Mouse (Mus musculus) forebrain, embryonic 10.5 days (tissue): ENCODE measurements at regions not wholly inside any gene's neighbourhood (a gene's known extent, or its start where the extent isn't known, plus 50 kb on each side); places are given as distances from the start of the nearest gene placed in this dataset.
A peak's percentile ranks its signal among the peaks of the same experiment; 100 is the strongest.

Experiments
- DNase-seq: peaks from one replicate; pipeline ENCODE4 v3.0.0-alpha.2; 2017; ENCODE audit warnings: low spot score; ENCODE audit errors: extremely low spot score
- H3K27ac ChIP-seq: fragments of 300-500 bp; sonication (generic); 2 replicates; pipeline ENCODE4 v1.5.1; 2016; ENCODE audit warnings: mild to moderate bottlenecking
- H3K27me3 ChIP-seq: fragments of 300-500 bp; sonication (generic); 2 replicates; pipeline ENCODE4 v1.6.1; 2016; ENCODE audit warnings: mild to moderate bottlenecking; ENCODE audit not compliant: poor library complexity, severe bottlenecking
- H3K36me3 ChIP-seq: fragments of 300-500 bp; sonication (generic); replicated peaks from 2 replicates; pipeline ENCODE4 v1.6.1; 2016; ENCODE audit warnings: mild to moderate bottlenecking, moderate library complexity
- H3K4me1 ChIP-seq: fragments of 300-500 bp; sonication (generic); 2 replicates; pipeline ENCODE4 v1.6.1; 2016
- H3K4me3 ChIP-seq: fragments of 300-500 bp; sonication (generic); 2 replicates; pipeline ENCODE4 v1.5.1; 2016; ENCODE audit warnings: mild to moderate bottlenecking, moderate library complexity
- H3K9me3 ChIP-seq: fragments of 300-500 bp; sonication (generic); 2 replicates; pipeline ENCODE4 v1.6.1; 2016; ENCODE audit warnings: mild to moderate bottlenecking, moderate library complexity
- WGBS: fragments of 180-500 bp; shearing (Covaris S2); methylation state at CpG from one replicate; pipeline ENCODE4 v1.1.7; 2016; 5-methylcytosine and 5-hydroxymethylcytosine counted together

DNA sequence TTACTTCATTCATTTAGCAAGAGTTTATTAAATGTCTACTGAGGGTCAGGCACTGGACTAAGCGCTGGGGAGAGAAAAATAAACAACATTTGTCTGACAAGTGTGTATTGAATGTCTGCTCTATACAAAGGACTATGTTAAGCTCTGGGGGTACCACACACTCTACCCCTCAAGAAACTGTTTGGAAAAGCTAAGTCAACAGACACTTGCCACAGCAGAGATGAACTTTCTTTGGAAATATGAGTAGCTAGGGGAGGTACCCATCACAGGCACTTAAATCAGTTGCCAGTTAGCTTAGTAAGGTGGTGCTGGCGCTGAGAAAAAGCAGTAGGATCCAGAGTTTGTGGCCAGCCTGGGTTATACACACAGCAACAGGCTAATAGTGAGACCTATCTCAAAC lies 86.7 kb upstream of the Jun start:
- WGBS: 83% methylated on average over 2 of the region's 2 CpGs
- H3K27me3 ChIP-seq: peaks cover 29% of the 10 kb centered on the region
- peaks cover 52% of the 10 kb centered on the region for H3K4me1 ChIP-seq
- H3K9me3 ChIP-seq: no peaks in the 10 kb centered on the region
- H3K4me3 ChIP-seq: no peak overlapping the region
- peak overlapping the region; percentile 76; the same call in 1 of the 2 replicates for H3K27ac ChIP-seq
- DNase-seq: no peak
- H3K36me3 ChIP-seq: no peaks in the 10 kb centered on the region

DNA sequence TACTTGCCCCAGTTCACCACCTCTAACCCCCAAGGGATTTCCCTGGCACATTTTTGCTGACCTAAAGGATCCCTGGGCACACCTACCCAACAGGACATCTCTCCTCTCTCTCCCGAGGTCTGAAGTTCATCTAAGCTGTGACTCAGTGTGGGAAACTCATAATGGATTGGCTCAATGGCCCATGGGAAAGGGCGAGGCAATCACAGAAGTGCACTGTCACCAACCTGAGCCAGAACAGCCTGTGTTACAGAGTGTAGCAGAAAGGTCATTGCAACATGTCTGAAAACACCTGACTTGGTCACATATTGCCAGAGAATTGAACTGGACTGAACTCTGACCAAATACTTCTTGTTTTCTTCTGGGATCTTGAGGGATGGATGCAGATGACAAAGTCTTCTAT lies 89.2 kb upstream of the Jun start:
- peaks cover 26% of the 10 kb centered on the region for H3K4me1 ChIP-seq
- H3K27ac ChIP-seq: no peak overlapping the region
- no peaks in the 10 kb centered on the region for H3K36me3 ChIP-seq
- H3K9me3 ChIP-seq: no peaks in the 10 kb centered on the region
- no peak for DNase-seq
- peaks cover 8% of the 10 kb centered on the region for H3K27me3 ChIP-seq
- H3K4me3 ChIP-seq: no peak overlapping the region
- 79% methylated on average over 2 of the region's 2 CpGs for WGBS

DNA sequence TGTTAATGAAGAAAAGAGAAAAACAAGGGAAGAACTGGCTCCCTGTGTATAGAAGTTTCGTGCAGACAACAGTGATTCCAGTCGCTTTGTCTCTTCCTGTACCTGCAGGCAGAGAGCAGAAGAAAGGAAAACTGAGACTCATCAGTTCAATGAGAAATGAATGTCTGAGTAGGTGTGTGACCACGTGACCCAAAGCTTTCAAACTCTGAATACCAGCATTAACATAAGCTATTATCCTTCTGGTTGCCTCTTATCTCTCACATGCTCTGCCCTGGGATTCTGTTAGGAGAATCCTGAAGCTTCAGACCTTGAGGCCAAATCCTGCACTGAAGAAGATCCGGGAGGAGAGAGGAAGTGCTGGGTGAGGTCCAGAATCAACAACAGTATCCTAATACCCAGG lies 91.1 kb upstream of the Jun start:
- Histone ChIP-seq H3K27me3 (no peaks in the 10 kb centered on the region), H3K36me3 (no peaks in the 10 kb centered on the region), H3K4me1 (peaks cover 8% of the 10 kb centered on the region), H3K9me3 (no peaks in the 10 kb centered on the region), H3K27ac (no peak overlapping the region), H3K4me3 (no peak overlapping the region)
- no peak for DNase-seq
- 87% methylated on average over 4 of the region's 4 CpGs for WGBS

- H3K27ac ChIP-seq: no peak overlapping the region
- H3K27me3 ChIP-seq: no peaks in the 10 kb centered on the region
- WGBS: 95% methylated on average over 5 of the region's 5 CpGs
- no peaks in the 10 kb centered on the region for H3K9me3 ChIP-seq
- H3K4me3 ChIP-seq: no peak overlapping the region
- H3K4me1 ChIP-seq: peaks cover 2% of the 10 kb centered on the region; the same call in 1 of the 2 replicates
- H3K36me3 ChIP-seq: no peaks in the 10 kb centered on the region
- DNase-seq: no peak
Observed at GRCm38 (mm10) chr4:95143668-95144067, 91.6 kb upstream of the Jun start.

DNA sequence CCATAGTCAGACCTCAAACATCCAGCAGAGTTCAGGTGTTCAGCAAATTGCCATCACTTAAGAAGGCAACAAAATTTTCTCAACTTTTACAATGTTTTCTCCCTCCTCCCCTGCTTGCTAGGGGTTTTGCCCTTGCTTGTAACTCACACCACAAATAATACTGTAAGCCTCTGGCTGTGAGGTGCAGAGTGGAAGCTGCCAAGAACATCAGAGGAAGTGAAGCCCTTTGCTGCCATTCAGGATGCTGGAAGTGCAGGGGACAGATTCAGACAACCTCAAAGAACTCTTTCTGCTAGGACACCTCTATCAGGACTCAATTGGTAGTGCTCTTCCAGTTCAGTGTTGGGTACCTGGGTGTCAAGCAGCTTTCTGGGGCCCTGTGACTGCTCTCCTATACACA lies 92.4 kb upstream of the Jun start:
- Histone ChIP-seq H3K27me3 (no peaks in the 10 kb centered on the region), H3K4me3 (no peak overlapping the region)
- DNase-seq: no peak

GRCm38 (mm10) chr4:95146268-95146667 lies 94.2 kb upstream of the Jun start:
- Histone ChIP-seq H3K9me3 (no peaks in the 10 kb centered on the region), H3K27ac (no peak overlapping the region), H3K4me1 (no peaks in the 10 kb centered on the region), H3K27me3 (no peaks in the 10 kb centered on the region), H3K4me3 (no peak overlapping the region), H3K36me3 (no peaks in the 10 kb centered on the region)
- no peak for DNase-seq
- 91% methylated on average over 5 of the region's 5 CpGs for WGBS

More for the DNA sequence above, 92.4 kb upstream of the Jun start:
- H3K9me3 ChIP-seq: no peaks in the 10 kb centered on the region
- no peak overlapping the region for H3K27ac ChIP-seq
- H3K4me1 ChIP-seq: no peaks in the 10 kb centered on the region
- no peaks in the 10 kb centered on the region for H3K36me3 ChIP-seq

- no peak overlapping the region for H3K27ac ChIP-seq
- no peaks in the 10 kb centered on the region for H3K27me3 ChIP-seq
- DNase-seq: no peak
- H3K9me3 ChIP-seq: no peaks in the 10 kb centered on the region
- no peaks in the 10 kb centered on the region for H3K36me3 ChIP-seq
- no peak overlapping the region for H3K4me3 ChIP-seq
- 94% methylated on average over 1 of the region's 1 CpGs for WGBS
- peaks cover 6% of the 10 kb centered on the region for H3K4me1 ChIP-seq
Observed at GRCm38 (mm10) chr4:95148665-95149064, 96.6 kb upstream of the Jun start.

DNA sequence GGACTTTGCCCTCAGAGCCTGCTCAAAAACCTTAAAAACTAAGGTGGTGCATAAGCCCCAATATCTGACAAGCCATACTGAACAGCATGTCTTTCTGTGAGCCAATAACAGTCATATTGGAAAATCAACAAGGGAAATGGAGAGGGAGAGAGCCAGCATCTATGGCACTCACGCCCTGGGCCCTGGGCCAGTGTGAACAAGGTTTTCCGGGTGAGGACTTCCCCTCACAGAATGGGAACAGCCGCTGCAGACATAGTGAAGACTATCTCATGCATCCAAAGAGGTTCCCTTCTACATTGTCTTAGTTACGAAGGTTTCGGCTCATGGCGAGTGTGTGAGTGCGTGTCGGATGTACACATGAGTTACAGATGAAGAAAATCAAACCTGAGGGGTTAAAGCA lies 99.7 kb upstream of the Jun start:
- no peak for DNase-seq
- Histone ChIP-seq H3K36me3 (no peaks in the 10 kb centered on the region), H3K9me3 (no peaks in the 10 kb centered on the region), H3K27ac (no peak overlapping the region), H3K4me3 (no peak overlapping the region), H3K4me1 (peaks cover 19% of the 10 kb centered on the region), H3K27me3 (no peaks in the 10 kb centered on the region)
- WGBS: 93% methylated on average over 8 of the region's 8 CpGs

DNA sequence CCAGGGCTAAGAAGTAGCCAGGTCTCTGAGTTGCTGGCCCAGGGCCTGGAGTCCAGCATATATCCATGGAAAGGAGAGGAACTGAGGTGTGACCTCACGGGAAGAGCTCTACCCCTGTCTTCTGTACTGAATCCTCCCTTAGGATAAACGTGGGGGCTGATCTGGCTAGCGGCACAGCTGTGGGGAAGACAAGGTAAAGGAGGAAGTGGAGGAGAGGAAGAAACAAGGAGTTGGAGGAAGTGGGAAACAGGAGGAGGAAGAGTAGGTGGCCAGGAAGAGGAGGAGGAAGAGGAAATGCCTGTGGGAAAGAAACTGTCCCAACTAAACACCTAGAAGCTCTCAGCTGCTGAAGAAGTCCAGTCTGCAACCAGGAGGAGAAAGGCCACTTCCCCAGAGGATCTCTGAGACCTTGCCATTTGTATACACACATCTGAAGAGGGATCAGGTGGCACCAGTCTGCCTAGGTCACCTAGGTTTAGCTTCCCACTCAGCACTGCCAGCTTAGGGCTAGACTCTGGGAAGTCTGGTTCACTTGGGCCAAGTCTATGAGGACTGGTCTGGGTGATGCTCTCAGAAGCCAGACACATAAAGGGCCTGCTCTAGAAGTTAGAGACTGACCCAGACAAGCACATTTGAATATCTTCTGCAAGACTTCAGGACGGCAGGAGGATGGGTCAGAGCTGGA lies 100.6 kb upstream of the Jun start:
- WGBS: 84% methylated on average over 4 of the region's 4 CpGs
- no peaks in the 10 kb centered on the region for H3K9me3 ChIP-seq
- H3K27me3 ChIP-seq: no peaks in the 10 kb centered on the region
- H3K4me3 ChIP-seq: no peak overlapping the region
- H3K4me1 ChIP-seq: peaks cover 28% of the 10 kb centered on the region
- no peak overlapping the region; the same call in 1 of the 2 replicates for H3K27ac ChIP-seq
- H3K36me3 ChIP-seq: no peaks in the 10 kb centered on the region
- DNase-seq: no peak

DNA sequence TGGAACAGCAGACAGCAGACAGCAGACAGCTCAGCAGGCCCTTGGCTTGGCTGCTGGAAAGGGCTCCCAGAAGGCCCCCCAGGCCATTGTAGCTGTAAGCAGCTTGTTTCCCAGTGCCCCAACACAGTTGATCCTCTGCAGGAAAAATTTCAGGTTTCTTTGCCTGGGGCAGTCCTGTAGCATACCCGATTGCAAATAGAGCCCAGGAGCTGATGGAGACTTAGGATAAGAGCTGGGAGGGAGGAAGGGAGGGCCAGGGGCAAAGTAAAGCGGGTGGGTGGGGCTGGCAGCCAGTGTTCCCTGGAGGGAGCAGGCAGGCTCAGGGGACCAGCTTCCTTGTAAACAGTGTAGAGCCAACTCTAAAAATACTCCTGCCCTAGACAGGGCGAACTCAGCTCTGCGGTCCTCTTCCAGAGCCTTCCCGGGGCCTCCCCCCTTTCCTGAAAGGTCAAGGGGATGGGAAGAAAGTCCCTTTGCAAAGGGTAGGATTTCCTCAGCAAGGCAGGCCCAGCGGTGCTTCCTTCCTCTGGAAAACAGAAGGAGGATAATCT lies 101.8 kb upstream of the Jun start:
- Histone ChIP-seq H3K36me3 (no peaks in the 10 kb centered on the region), H3K27ac (peak overlapping the region; percentile 79), H3K27me3 (no peaks in the 10 kb centered on the region), H3K9me3 (no peaks in the 10 kb centered on the region), H3K4me1 (peaks cover 29% of the 10 kb centered on the region), H3K4me3 (no peak overlapping the region)
- 17% methylated on average over 6 of the region's 6 CpGs for WGBS
- peak; percentile 42 for DNase-seq

- Histone ChIP-seq H3K27me3 (no peaks in the 10 kb centered on the region), H3K4me1 (peaks cover 29% of the 10 kb centered on the region), H3K27ac (peak overlapping the region; percentile 79), H3K4me3 (no peak overlapping the region), H3K36me3 (no peaks in the 10 kb centered on the region), H3K9me3 (no peaks in the 10 kb centered on the region)
- WGBS: 68% methylated on average over 14 of the region's 14 CpGs
- no peak for DNase-seq
Observed at GRCm38 (mm10) chr4:95154377-95154776, 102.4 kb upstream of the Jun start.

DNA sequence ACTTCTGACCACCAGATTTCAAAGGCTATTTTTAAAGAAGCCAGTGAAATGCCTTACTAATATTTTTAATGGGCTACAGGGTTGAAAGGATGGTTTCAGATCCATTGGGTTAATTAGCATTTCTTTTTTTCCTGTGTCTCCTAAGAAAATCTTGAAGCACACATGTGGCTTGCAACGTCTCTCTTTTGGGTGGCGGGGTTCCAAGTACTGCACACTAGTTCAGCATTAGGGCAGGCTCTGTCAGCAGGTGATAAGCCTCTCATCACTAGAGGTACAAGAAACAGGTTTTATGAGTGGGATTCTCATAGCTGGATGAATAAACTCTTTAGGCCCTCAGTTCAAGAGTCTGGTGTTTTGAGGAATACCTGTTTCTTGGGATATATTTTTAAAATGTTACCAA lies 103.2 kb upstream of the Jun start:
- Histone ChIP-seq H3K9me3 (no peaks in the 10 kb centered on the region), H3K36me3 (no peaks in the 10 kb centered on the region), H3K4me3 (no peak overlapping the region), H3K27me3 (no peaks in the 10 kb centered on the region; the same call in 1 of the 2 replicates), H3K27ac (no peak overlapping the region), H3K4me1 (peaks cover 29% of the 10 kb centered on the region)
- WGBS: 86% methylated on average over 2 of the region's 2 CpGs
- no peak for DNase-seq

DNA sequence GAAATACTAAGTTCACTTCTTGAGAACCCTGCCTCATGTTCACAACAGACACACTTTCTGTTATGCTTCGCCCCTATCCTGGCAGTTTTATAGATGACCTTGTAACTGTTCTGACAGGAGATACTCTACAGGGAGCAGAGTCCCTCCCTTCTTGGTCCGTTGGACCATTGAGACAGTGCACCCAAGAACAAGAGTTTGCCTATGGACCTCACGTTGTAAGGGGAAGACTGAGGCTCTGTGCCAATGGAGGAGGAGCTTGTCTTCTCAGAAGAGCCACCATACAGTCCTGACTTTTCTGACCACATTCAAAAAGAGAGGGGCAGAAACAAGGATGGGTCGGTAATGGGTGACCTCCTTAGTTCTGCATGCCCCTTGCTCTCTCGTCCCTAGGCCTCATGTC lies 103.8 kb upstream of the Jun start:
- H3K27me3 ChIP-seq: no peaks in the 10 kb centered on the region; the same call in 1 of the 2 replicates
- no peak for DNase-seq
- WGBS: 94% methylated on average over 5 of the region's 5 CpGs
- no peak overlapping the region for H3K4me3 ChIP-seq
- H3K36me3 ChIP-seq: no peaks in the 10 kb centered on the region
- H3K9me3 ChIP-seq: no peaks in the 10 kb centered on the region
- peaks cover 34% of the 10 kb centered on the region for H3K4me1 ChIP-seq
- no peak overlapping the region for H3K27ac ChIP-seq
